Mouse (Mus musculus) kidney, adult 9 months (tissue): ENCODE measurements around the gene Olfr1134.
"Not testable (repeated sequence)": the region's sequence is repeated elsewhere in the genome, so short reads cannot be mapped to it uniquely, and the experiment has no call there.

ENCODE experiments used
- DNase-seq: peaks from one replicate; pipeline ENCODE4 v3.0.0; 2022

The Olfr1134 gene

DNA sequence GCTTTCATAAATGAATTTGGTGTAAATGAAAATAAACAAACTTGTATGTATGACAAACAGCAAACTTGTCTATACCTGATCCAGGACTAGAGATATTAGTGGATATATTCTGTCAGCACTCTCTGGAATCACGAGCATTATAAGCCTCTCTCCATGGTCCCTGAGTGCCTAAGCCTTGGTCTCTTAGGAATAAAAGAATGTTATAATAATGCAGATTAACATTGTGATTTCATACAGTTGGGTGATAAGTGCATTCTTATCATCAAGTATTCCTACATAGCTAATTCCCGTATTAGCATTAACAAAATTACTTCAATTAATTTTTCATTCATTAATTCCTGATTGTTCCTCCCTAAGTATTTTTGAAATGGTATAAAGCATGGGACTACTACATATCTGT, at the start of gene Olfr1134:
Gene Olfr1134, minus strand, starts transcription at position 101 of the 400 bp plus-strand sequence.
- DNase-seq, result no peak

DNA sequence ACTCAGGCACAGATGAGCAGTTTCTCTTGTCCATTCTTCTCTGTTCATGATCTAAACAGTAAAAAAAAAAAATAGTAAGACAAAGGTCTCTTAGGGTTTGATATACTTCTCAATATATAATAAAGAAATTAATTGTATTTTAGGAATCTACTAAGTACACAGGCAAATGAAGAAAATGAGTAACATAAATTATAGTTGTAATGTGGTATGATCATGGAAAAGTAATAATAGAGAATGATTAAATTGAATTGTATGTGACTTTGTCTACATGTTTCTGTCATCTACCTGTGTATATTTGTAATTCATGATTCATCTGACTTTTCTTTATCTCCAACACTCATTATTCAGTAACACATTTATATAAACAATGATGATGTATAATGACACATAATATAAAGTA, 35.6 kb upstream of the Olfr1134 start, which contains the start of gene Olfr1136:
Gene Olfr1136, minus strand, starts transcription at position 101 of the 400 bp plus-strand sequence.
- no peak for DNase-seq

DNA sequence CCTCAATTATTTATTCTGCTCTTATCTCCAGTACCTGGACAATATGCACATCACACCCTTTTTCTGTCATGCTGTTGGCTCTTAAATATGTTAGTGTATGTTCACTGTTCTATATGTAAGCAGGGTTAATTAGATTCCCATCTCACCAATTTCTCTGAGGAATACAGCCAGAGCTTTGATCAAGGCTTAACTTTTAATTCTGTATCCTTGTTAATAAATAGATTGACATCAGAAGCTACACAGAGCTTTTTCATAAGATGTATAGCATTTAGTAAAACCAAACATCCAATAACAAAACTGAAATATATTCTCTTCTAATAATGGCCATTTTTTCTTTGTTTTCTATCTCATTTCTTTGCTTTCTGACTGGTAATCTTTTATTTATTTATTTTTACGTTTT, 15.3 kb upstream of the Olfr1134 start, which contains the start of gene Olfr1135:
Gene Olfr1135, minus strand, starts transcription at position 101 of the 400 bp plus-strand sequence.
- DNase-seq, result no peak

DNA sequence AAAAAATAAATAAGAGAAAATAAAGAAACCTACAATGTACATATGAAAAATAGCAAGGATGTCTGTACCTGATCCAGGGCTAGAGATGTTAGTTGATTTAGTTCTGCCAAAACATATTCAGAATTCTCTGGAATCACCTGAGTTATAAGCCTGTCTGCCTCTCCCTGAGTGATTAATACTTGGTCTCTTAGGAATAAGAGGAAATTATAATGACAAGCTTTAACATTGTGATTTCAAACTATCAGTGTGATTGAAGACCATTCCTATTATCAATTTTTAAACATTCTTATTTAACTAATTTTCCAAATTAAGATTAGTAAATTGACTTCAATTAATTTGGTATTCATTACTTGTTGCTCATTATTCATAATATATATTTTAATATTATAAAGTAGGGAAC, 11.0 kb downstream of the Olfr1134 start, which contains the start of gene Olfr1133:
Gene Olfr1133, minus strand, starts transcription at position 101 of the 400 bp plus-strand sequence.
- no peak for DNase-seq

DNA sequence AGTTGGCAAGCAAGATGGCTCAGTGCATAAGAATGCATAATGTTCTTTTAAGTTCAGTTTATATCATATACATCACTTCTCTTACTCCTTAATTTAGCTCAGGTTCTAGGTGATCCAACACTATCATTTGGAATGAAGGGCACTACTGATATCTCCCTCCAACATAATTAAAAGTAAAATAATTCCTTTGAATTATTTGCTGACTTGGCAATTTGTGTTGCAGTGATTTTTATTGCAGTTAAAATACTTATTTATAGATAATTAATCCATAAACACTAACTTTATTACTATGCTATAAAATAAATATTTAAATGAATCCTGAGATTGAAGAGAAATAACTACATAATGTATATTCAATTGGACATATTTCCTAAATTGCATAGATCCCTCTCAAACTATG, 15.8 kb downstream of the Olfr1134 start:
- no peak for DNase-seq

DNA sequence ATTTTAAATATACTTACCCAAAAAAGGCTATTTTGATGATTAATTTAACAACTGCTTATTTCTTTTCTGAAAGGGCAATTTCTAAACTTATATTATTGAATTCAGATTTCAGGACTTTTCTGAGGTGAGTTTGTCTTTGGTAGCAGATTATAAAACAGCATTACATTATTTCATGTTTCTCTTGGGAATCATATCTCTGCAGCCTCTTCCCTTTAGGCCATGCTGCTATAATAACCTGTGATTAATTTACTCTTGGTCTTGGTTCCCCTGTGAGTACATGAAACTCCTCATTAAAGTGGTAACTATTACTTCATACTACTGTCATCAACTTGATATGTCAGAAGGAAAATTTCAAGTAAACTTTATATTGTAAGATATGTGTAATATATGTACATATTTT, 20.8 kb downstream of the Olfr1134 start, which contains the start of gene Olfr1132:
Gene Olfr1132, minus strand, starts transcription at position 101 of the 400 bp plus-strand sequence.
- no peak for DNase-seq

DNA sequence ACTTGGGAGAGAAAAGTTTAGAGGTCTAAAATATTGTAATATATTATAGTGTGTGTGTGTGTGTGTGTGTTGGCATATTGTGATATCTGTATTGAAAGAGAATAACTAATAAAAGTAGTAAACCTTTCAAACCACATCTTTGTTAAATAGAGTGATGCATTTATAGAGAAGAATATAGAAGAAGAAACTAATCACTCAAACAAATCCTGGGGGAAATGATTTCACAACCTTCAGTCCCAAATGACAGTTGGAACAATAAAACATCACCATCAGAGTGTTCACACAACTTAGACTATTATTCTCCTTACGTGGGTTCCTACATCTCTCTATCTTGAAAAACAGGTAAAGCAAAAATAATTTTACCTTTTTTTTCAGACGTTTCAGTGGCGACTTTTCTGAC, 31.5 kb downstream of the Olfr1134 start, which contains the start of gene Olfr1131:
Gene Olfr1131, plus strand, starts transcription at position 301 of the 400 bp plus-strand sequence.
- DNase-seq, result no peak

DNA sequence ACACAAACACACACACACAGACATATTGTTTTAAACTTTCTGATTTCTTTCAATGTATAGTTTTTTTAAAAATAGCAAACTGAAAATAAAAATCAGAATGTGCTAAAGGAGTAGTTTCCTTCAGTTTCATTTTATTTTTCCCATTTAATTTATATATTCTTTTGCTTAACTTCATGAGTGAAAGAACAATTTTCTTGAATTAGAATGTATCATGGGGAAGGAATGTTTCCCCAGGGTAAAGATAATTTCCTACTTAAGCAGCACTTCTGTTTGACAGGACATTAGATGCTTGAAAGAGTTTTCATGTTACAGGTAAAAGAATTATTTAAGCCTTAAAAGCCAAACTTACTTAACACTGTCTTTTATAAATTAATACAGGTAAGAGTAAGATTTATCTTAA, 52.3 kb downstream of the Olfr1134 start, which contains the start of gene Olfr1130:
Gene Olfr1130, plus strand, starts transcription at position 301 of the 400 bp plus-strand sequence.
- not testable (repeated sequence) for DNase-seq
